Mouse (Mus musculus): ENCODE data around the gene Nrsn2.

- peak; percentile 36 to 88; a peak in 3 of 4 replicates for TF ChIP-seq CTCF (conservative IDR thresholded peaks at IDR 0.05 in 1 of 2, IDR thresholded peaks at IDR 0.05 in 1 of 2; ENCODE audit: low read depth in 2 of 2, low read length in 2 of 2)
- TF ChIP-seq NRF1 (IDR thresholded peaks at IDR 0.05; ENCODE audit: low read depth, low read length), result no peak
- no peak for TF ChIP-seq ETS1 (conservative IDR thresholded peaks at IDR 0.05; ENCODE audit: low read depth, low read length)
- no peak for TF ChIP-seq MAFK (IDR thresholded peaks at IDR 0.05; ENCODE audit: insufficient replicate concordance, low read length)
- no peak for TF ChIP-seq HCFC1 (IDR thresholded peaks at IDR 0.05; ENCODE audit: low read depth, low read length)
Measured at GRCm38 (mm10) chr2:152392786-152393185, 16.3 kb upstream of the Nrsn2 start.
